ENCODE assay signal across 23 mouse cellular contexts in genomic region chr15:80538671-80539340, GRCm38 (mm10). TPM values are rescaled to one million over a fixed set of nuclear protein-coding genes. Genes with fewer than 3 reads are reported as not detected.
A peak's percentile ranks its signal among the peaks of the same experiment; 100 is the strongest.
DNase-seq lines count a peak whose midpoint lies in the region; ATAC-seq and TF ChIP-seq lines count a peak whose summit lies in the region.
"Had no signal": no experiment of that assay in that cellular context is flagged by ENCODE, and none has a peak within 500 bp of the region (broad histone marks: within the 10 kb centered on the region; RNA-seq: fewer than 3 reads in every experiment).

No protein-coding gene starts in this region.

- intact Hi-C loops in heart, postnatal 10 days (cut with DNase I) = no loop called here

- TF ChIP-seq POLR2A in olfactory bulb, adult 2 months (IDR thresholded peaks at IDR 0.05; ENCODE audit: insufficient read depth, low read depth, low read length) = no peak

- WGBS in heart, postnatal 0 days = 74% methylated on average over 7 of the region's 7 CpGs
- WGBS in olfactory bulb, adult 2 months = 82% methylated on average over 7 of the region's 7 CpGs

- H3K4me2 ChIP-seq in heart, postnatal 0 days (ENCODE audit: low read depth, low read length) = no peak overlapping the region
- H3K4me2 ChIP-seq: forebrain, embryonic 12.5 days; heart, embryonic 12.5 days; hindbrain, embryonic 12.5 days; limb, embryonic 12.5 days; liver, embryonic 13.5 days; lung, embryonic 15.5 days had no signal

- no peaks in the 10 kb centered on the region for H3K4me1 ChIP-seq in heart, postnatal 0 days (ENCODE audit: control insufficient read depth, insufficient read depth)
- peaks cover 24% of the 10 kb centered on the region for H3K4me1 ChIP-seq in olfactory bulb, adult 2 months (ENCODE audit: control insufficient read depth, insufficient read depth, low read length)
- H3K4me1 ChIP-seq: forebrain, embryonic 12.5 days; heart, embryonic 12.5 days; hindbrain, embryonic 12.5 days; limb, embryonic 12.5 days; lung, embryonic 15.5 days had no signal

- no peak for TF ChIP-seq EP300 in heart, postnatal 0 days (IDR thresholded peaks at IDR 0.05; ENCODE audit: low read depth)

- ATAC-seq in heart, postnatal 0 days (ENCODE audit: insufficient read depth, low read depth) = no peak

- H3K27me3 ChIP-seq in heart, postnatal 0 days (ENCODE audit: control insufficient read depth, insufficient read depth, low read length) = no peaks in the 10 kb centered on the region
- H3K27me3 ChIP-seq: hindbrain, embryonic 12.5 days; limb, embryonic 12.5 days; liver, embryonic 13.5 days; lung, embryonic 15.5 days had no signal

- DNase-seq in heart, postnatal 0 days (ENCODE audit: low spot score) = no peak
- DNase-seq in heart, postnatal 10 days = no peak
- DNase-seq in CD8-positive naive resting alpha-beta T cell, adult 2 months (ENCODE audit: low read depth in 2 of 2, low spot score in 2 of 2) = peak; percentile 61 to 72
- peak; percentile 69 to 75 for DNase-seq in thymus, postnatal 36 days
- no peak for DNase-seq in B cell, adult 2 months
- no peak for DNase-seq in c-Kit-positive CD71-positive TER-119-positive erythroid progenitor cells, embryonic 14.5 days (ENCODE audit: low spot score)
- DNase-seq: cerebellum, postnatal 10 days; gastrocnemius, postnatal 14 days; kidney, adult 18-20 months; kidney, postnatal 10 days; liver, embryonic 13.5 days; midbrain, embryonic 14.5 days; spleen, adult 18-20 months had no signal

- H3K4me3 ChIP-seq in heart, postnatal 0 days (ENCODE audit: low read depth, low read length) = no peak overlapping the region
- no peak overlapping the region for H3K4me3 ChIP-seq in olfactory bulb, adult 2 months (ENCODE audit: insufficient read depth, low read depth, low read length)
- H3K4me3 ChIP-seq: forebrain, embryonic 12.5 days; heart, embryonic 12.5 days; hindbrain, embryonic 12.5 days; left cerebral cortex, adult 2 months; limb, embryonic 12.5 days; liver, embryonic 13.5 days; lung, embryonic 15.5 days had no signal

- no peaks in the 10 kb centered on the region for H3K9me3 ChIP-seq in heart, postnatal 0 days (replicated peaks; ENCODE audit: control insufficient read depth, low read length)
- H3K9me3 ChIP-seq: forebrain, embryonic 12.5 days; G1E; heart, embryonic 12.5 days; hindbrain, embryonic 12.5 days; limb, embryonic 12.5 days; liver, embryonic 13.5 days; lung, embryonic 15.5 days had no signal

- H3K9ac ChIP-seq in heart, postnatal 0 days (replicated peaks; ENCODE audit: low read depth, low read length) = no peak overlapping the region
- H3K9ac ChIP-seq: forebrain, embryonic 12.5 days; heart, embryonic 12.5 days; hindbrain, embryonic 12.5 days; limb, embryonic 12.5 days; liver, embryonic 13.5 days; lung, embryonic 15.5 days had no signal

- H3K36me3 ChIP-seq in heart, postnatal 0 days (replicated peaks; ENCODE audit: control insufficient read depth, insufficient read depth, low read length) = no peaks in the 10 kb centered on the region
- H3K36me3 ChIP-seq: forebrain, embryonic 12.5 days; G1E; heart, embryonic 12.5 days; hindbrain, embryonic 12.5 days; limb, embryonic 12.5 days; liver, embryonic 13.5 days; lung, embryonic 15.5 days had no signal

- peak overlapping the region; percentile 66; the same call in 1 of the 2 replicates for H3K27ac ChIP-seq in heart, postnatal 0 days (ENCODE audit: low read depth)
- peak overlapping the region; percentile 40; the same call in 1 of the 2 replicates for H3K27ac ChIP-seq in olfactory bulb, adult 2 months (ENCODE audit: insufficient read depth, low read depth, low read length)
- H3K27ac ChIP-seq: forebrain, embryonic 12.5 days; hindbrain, embryonic 12.5 days; left cerebral cortex, adult 2 months; limb, embryonic 12.5 days; liver, embryonic 13.5 days; lung, embryonic 15.5 days had no signal

- no peak for TF ChIP-seq CTCF in heart, postnatal 0 days (IDR thresholded peaks at IDR 0.05; ENCODE audit: low read depth)
- no peak for TF ChIP-seq CTCF in olfactory bulb, adult 2 months (IDR thresholded peaks at IDR 0.05; ENCODE audit: insufficient read depth, low read depth, low read length)

RNA-seq across cellular contexts. Expression of gene Enthd1, which starts 26.1 kb away (rescaled TPM):
- not detected in 2 replicates for total RNA-seq in heart, postnatal 0 days (2014; rRNA removed; ENCODE audit: low replicate concordance)
- polyA plus RNA-seq in heart, postnatal 0 days (2015; fragmentation: Nextera tagmentation; extraction: Ambion mirVana) = not detected in 2 replicates
- not detected for total RNA-seq in heart, postnatal 10 days (2021)
- not detected in 2 replicates for polyA plus RNA-seq in olfactory bulb, adult 2 months (2012; ENCODE audit: insufficient read depth, insufficient read length, low replicate concordance, missing spikeins)
- total RNA-seq: adrenal gland, adult 18-20 months; gastrocnemius, postnatal 14 days; left cerebral cortex, adult 2 months; megakaryocyte progenitor cell, adult 5-6 weeks had no signal
- polyA plus RNA-seq: forebrain, embryonic 12.5 days; G1E; heart, embryonic 12.5 days; hindbrain, embryonic 12.5 days; limb, embryonic 12.5 days; liver, embryonic 13.5 days; lung, embryonic 15.5 days; midbrain, embryonic 14.5 days had no signal

RNA-seq across cellular contexts. Expression of gene Grap2, which starts 33.6 kb away (rescaled TPM):
- total RNA-seq in heart, postnatal 0 days (2014; rRNA removed; ENCODE audit: low replicate concordance) = 2.8 TPM in 1 of 2 replicates, not detected in the other
- polyA plus RNA-seq in heart, postnatal 0 days (2015; fragmentation: Nextera tagmentation; extraction: Ambion mirVana) = 0.46 and 1.3 TPM in 2 replicates
- total RNA-seq in heart, postnatal 10 days (2021) = 1 to 10 TPM; 1.6 to 2.0 TPM
- polyA plus RNA-seq in olfactory bulb, adult 2 months (2012; ENCODE audit: insufficient read depth, insufficient read length, low replicate concordance, missing spikeins) = not detected in 2 replicates

Comparison
In these comparisons a context has a peak if more than half of its experiments do, and no peak if none do; other contexts are left out.
1. DNase-seq: peak in CD8-positive naive resting alpha-beta T cell, adult 2 months (2 of 2) and thymus, postnatal 36 days (2 of 2); none in heart, postnatal 0 days (single experiment), heart, postnatal 10 days (0 of 2), B cell, adult 2 months (0 of 2) and c-Kit-positive CD71-positive TER-119-positive erythroid progenitor cells, embryonic 14.5 days (single experiment).